Mouse (Mus musculus): ENCODE measurements around the gene Brsk1. TPM values are rescaled to one million over a fixed set of nuclear protein-coding genes. Genes with fewer than 3 reads are reported as not detected.

Gene Brsk1
- polyA plus RNA-seq, 1 experiment from 2014 or later, result 1.3 TPM

DNA sequence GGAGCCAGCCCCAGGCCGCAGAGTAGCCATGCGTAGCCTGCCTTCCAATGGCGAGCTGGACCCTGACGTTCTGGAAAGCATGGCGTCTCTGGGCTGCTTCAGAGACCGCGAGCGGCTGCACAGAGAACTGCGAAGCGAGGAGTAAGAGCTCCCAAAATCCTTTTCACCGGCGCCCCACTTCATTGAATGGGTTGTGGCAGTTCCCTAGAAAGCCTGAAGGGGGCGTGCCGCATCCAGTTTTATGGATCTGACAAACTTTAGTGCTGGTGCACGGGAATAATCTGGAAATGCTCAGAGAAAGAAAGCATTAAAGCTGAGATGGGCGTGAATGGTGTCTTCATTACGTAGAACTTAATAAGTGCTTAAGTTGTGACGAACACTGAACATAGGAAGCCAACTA, 14.7 kb downstream of the Brsk1 start:
- no peak overlapping the region for H3K4me3 ChIP-seq (replicated peaks)
- no peaks in the 10 kb centered on the region for H3K27me3 ChIP-seq (replicated peaks)
- no peak overlapping the region for H3K27ac ChIP-seq
- ATAC-seq (ENCODE audit: insufficient read depth, low FRiP score, low read depth), result no peak
- 0 out of 2 replicates have a peak overlapping the region, but pooled peaks have one; percentile 2 for H3K9ac ChIP-seq
- H3K36me3 ChIP-seq, result peaks cover 30% of the 10 kb centered on the region
- WGBS, result 42% methylated on average over 18 of the region's 18 CpGs
- no peaks in the 10 kb centered on the region for H3K4me1 ChIP-seq
- H3K4me2 ChIP-seq, result no peak overlapping the region
- no peaks in the 10 kb centered on the region for H3K9me3 ChIP-seq

- peaks cover 24% of the 10 kb centered on the region for H3K36me3 ChIP-seq
- WGBS, result 85% methylated on average over 3 of the region's 3 CpGs
- no peaks in the 10 kb centered on the region for H3K27me3 ChIP-seq (replicated peaks)
- H3K4me2 ChIP-seq, result no peak overlapping the region
- no peaks in the 10 kb centered on the region for H3K4me1 ChIP-seq
- no peak overlapping the region for H3K27ac ChIP-seq
- no peaks in the 10 kb centered on the region for H3K9me3 ChIP-seq
- ATAC-seq (ENCODE audit: insufficient read depth, low FRiP score, low read depth), result no peak
- H3K4me3 ChIP-seq (replicated peaks), result no peak overlapping the region
- H3K9ac ChIP-seq, result no peak overlapping the region
These were observed 22.2 kb downstream of the Brsk1 start for GRCm38 (mm10) chr7:4712594-4712993.

- H3K4me3 ChIP-seq (replicated peaks), result no peak overlapping the region
- 66% methylated on average over 6 of the region's 6 CpGs for WGBS
- H3K36me3 ChIP-seq, result peaks cover 11% of the 10 kb centered on the region
- H3K9ac ChIP-seq, result no peak overlapping the region
- no peak for ATAC-seq (ENCODE audit: insufficient read depth, low FRiP score, low read depth)
- no peak overlapping the region for H3K4me2 ChIP-seq
- no peak overlapping the region for H3K27ac ChIP-seq
- no peaks in the 10 kb centered on the region for H3K4me1 ChIP-seq
- H3K9me3 ChIP-seq, result no peaks in the 10 kb centered on the region
- H3K27me3 ChIP-seq (replicated peaks), result no peaks in the 10 kb centered on the region
These were observed 26.6 kb downstream of the Brsk1 start for GRCm38 (mm10) chr7:4716955-4717354.

DNA sequence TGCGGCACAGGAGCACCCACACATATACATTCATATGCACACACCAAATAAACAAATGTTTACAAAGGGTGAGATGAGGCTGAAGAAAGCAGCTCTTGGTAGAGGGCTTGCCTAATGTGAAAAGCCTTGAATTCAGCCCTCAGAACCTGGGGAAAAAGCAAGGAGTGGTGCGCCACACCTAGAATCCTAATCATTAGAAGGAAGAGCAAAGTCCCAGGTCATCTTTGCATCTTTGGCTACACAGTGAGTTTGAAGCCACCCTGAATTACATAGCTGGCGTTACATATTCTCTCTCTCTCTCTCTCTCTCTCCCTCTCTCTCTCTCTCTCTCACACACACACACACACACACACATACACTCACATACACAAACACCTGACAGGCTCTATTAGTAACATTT, 28.9 kb downstream of the Brsk1 start:
- peaks cover 5% of the 10 kb centered on the region for H3K36me3 ChIP-seq
- H3K9me3 ChIP-seq, result no peaks in the 10 kb centered on the region
- H3K27ac ChIP-seq, result no peak overlapping the region
- WGBS, result 86% methylated on average over 3 of the region's 3 CpGs
- no peak overlapping the region for H3K4me2 ChIP-seq
- H3K4me3 ChIP-seq (replicated peaks), result no peak overlapping the region
- H3K27me3 ChIP-seq (replicated peaks), result no peaks in the 10 kb centered on the region
- ATAC-seq (ENCODE audit: insufficient read depth, low FRiP score, low read depth), result no peak
- H3K9ac ChIP-seq, result no peak overlapping the region
- H3K4me1 ChIP-seq, result peaks cover 7% of the 10 kb centered on the region; the same call in 1 of the 2 replicates

DNA sequence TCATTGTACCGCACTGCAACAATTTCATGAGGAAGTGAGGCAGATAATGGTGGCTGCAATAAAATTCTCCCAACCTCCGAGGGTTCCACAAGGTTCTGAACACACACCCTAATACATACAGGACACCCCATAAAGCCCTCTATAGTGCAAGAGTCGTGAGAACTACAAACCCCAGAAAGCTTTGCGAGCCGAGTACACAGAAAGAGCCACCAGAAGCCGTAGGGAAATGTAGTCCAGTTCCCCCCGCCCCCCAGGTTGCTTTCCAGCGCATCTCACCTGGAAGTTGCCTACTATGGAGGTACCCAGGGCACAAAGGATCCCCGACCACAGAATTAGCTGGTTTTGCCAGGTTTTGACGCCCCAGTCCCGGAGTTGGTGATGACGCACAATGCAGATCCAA, 33.1 kb downstream of the Brsk1 start:
- peak overlapping the region; percentile 40 for H3K4me3 ChIP-seq (replicated peaks)
- 0 out of 2 replicates have a peak overlapping the region, but pooled peaks have one; percentile 82 for H3K27ac ChIP-seq
- H3K4me1 ChIP-seq, result peaks cover 10% of the 10 kb centered on the region; the same call in 1 of the 2 replicates
- no peak overlapping the region for H3K9ac ChIP-seq
- H3K4me2 ChIP-seq, result peak overlapping the region; percentile 59
- WGBS, result 32% methylated on average over 12 of the region's 12 CpGs
- no peaks in the 10 kb centered on the region for H3K9me3 ChIP-seq
- ATAC-seq (ENCODE audit: insufficient read depth, low FRiP score, low read depth), result peak; percentile 40; the same call in 1 of the 2 replicates
- H3K36me3 ChIP-seq, result no peaks in the 10 kb centered on the region
- H3K27me3 ChIP-seq (replicated peaks), result no peaks in the 10 kb centered on the region

DNA sequence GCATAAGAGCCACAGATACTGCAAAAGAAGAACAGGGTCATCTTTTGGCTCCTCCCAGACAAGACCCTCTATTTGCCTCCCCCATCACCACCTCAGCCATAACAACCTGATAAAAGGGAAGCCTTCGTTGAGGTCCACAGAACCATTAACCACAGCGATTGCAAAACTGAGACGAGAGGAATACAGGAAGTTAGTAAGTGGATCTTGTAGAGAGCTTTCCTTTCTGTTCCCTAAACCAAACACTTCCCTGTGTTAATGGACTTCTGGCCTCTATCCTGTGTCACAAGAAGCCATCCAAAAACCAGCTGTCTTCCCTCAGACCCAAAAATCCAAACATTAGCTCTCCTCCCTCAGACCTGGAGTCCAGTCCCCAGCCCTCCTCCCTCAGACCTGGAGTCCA, 34.0 kb downstream of the Brsk1 start:
- H3K36me3 ChIP-seq, result no peaks in the 10 kb centered on the region
- peaks cover 10% of the 10 kb centered on the region; the same call in 1 of the 2 replicates for H3K4me1 ChIP-seq
- peak overlapping the region; percentile 40 for H3K4me3 ChIP-seq (replicated peaks)
- no peaks in the 10 kb centered on the region for H3K27me3 ChIP-seq (replicated peaks)
- H3K4me2 ChIP-seq, result peak overlapping the region; percentile 59
- no peaks in the 10 kb centered on the region for H3K9me3 ChIP-seq
- ATAC-seq (ENCODE audit: insufficient read depth, low FRiP score, low read depth), result peak; percentile 47; the same call in 1 of the 2 replicates
- WGBS, result 31% methylated on average over 3 of the region's 3 CpGs
- peak overlapping the region; percentile 82 for H3K27ac ChIP-seq
- no peak overlapping the region for H3K9ac ChIP-seq

- no peak for ATAC-seq (ENCODE audit: insufficient read depth, low FRiP score, low read depth)
- Histone ChIP-seq H3K27ac (peak within 1 kb of the TSS; percentile 82), H3K27me3 (replicated peaks) (no peaks in the 10 kb centered on the region), H3K4me3 (replicated peaks) (peak within 1 kb of the TSS; percentile 40), H3K4me2 (peak within 1 kb of the TSS; percentile 59), H3K36me3 (no peaks in the 10 kb centered on the region), H3K4me1 (peaks cover 10% of the 10 kb centered on the region; the same call in 1 of the 2 replicates), H3K9me3 (no peaks in the 10 kb centered on the region), H3K9ac (no peak within 1 kb of the TSS)
- 66% methylated on average over 7 of the region's 7 CpGs for WGBS
These were observed 34.8 kb downstream of the Brsk1 start, which contains the start of gene Tmem150b for GRCm38 (mm10) chr7:4725169-4725568. Tmem150b (minus strand) TSS chr7:4725249.

DNA sequence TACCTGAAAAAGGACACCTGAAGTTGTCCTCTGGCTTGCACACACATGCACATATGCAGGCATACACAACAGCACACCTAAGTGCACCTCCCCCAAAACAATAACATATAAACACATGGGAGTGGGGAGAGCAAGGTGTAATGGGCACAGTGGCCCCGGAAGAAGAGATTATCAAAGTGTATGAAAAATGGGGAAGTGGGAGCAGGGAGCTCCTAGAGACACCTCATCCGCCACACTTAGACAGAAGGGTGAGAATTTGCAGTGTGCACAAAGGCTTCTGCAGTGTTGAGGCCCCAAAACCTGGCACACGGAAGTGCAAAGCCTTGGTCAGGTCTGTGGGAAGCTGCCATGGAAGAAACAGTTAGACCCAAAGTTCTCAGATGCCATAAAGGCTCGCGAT, 40.7 kb downstream of the Brsk1 start:
- H3K27me3 ChIP-seq (replicated peaks), result no peaks in the 10 kb centered on the region
- no peaks in the 10 kb centered on the region for H3K4me1 ChIP-seq
- H3K4me3 ChIP-seq (replicated peaks), result no peak overlapping the region
- H3K9me3 ChIP-seq, result no peaks in the 10 kb centered on the region
- 71% methylated on average over 5 of the region's 5 CpGs for WGBS
- no peak overlapping the region for H3K27ac ChIP-seq
- H3K4me2 ChIP-seq, result no peak overlapping the region
- H3K36me3 ChIP-seq, result no peaks in the 10 kb centered on the region
- H3K9ac ChIP-seq, result no peak overlapping the region
- ATAC-seq (ENCODE audit: insufficient read depth, low FRiP score, low read depth), result no peak

DNA sequence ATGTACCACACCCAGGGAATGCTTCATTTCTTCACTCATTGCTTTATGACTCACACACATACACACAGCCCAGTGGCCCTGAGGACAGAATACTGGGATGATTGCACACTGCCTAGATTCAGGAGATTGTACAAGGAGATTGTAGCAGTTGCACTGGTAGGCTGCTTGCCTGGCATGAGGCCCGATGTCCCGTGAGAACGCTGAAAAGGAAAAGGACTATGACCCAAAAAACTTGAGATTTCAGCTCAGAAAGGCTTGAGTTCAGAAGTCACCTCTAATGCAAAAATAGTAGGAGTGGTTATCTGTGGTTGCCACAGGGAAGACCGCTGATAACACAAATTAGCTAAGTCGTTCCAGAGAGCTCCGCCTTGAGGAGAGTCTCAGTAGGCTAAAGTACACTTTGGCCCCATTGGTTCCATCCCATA, 42.6 kb downstream of the Brsk1 start:
- WGBS, result 49% methylated on average over 6 of the region's 6 CpGs
- Histone ChIP-seq H3K4me3 (replicated peaks) (no peak overlapping the region), H3K27ac (no peak overlapping the region), H3K4me1 (no peaks in the 10 kb centered on the region), H3K9ac (no peak overlapping the region), H3K9me3 (no peaks in the 10 kb centered on the region), H3K4me2 (no peak overlapping the region), H3K36me3 (no peaks in the 10 kb centered on the region), H3K27me3 (replicated peaks) (no peaks in the 10 kb centered on the region)
- peak; percentile 70 for ATAC-seq (ENCODE audit: insufficient read depth, low FRiP score, low read depth)

GRCm38 (mm10) chr7:4739041-4739543, 48.7 kb downstream of the Brsk1 start:
- Histone ChIP-seq H3K27me3 (replicated peaks) (no peaks in the 10 kb centered on the region), H3K36me3 (no peaks in the 10 kb centered on the region), H3K4me2 (peak overlapping the region; percentile 56), H3K9me3 (no peaks in the 10 kb centered on the region), H3K4me3 (replicated peaks) (peak overlapping the region; percentile 34), H3K4me1 (peaks cover 29% of the 10 kb centered on the region), H3K9ac (no peak overlapping the region), H3K27ac (peak overlapping the region; percentile 71)
- ATAC-seq (ENCODE audit: insufficient read depth, low FRiP score, low read depth), result no peak
- WGBS, result 52% methylated on average over 10 of the region's 10 CpGs

- Histone ChIP-seq H3K36me3 (no peaks in the 10 kb centered on the region), H3K9ac (peak within 1 kb of the TSS; percentile 80), H3K27ac (peak within 1 kb of the TSS; percentile 87), H3K4me1 (peaks cover 29% of the 10 kb centered on the region), H3K4me2 (peak within 1 kb of the TSS; percentile 77), H3K9me3 (no peaks in the 10 kb centered on the region), H3K4me3 (replicated peaks) (peak within 1 kb of the TSS; percentile 75), H3K27me3 (replicated peaks) (no peaks in the 10 kb centered on the region)
- ATAC-seq (ENCODE audit: insufficient read depth, low FRiP score, low read depth), result peak; percentile 95
- WGBS, result under 1% methylated on average over 37 of the region's 44 CpGs
These were observed 49.3 kb downstream of the Brsk1 start, which contains the start of gene Kmt5c for GRCm38 (mm10) chr7:4739544-4740275. Kmt5c (plus strand) TSS chr7:4740115.

DNA sequence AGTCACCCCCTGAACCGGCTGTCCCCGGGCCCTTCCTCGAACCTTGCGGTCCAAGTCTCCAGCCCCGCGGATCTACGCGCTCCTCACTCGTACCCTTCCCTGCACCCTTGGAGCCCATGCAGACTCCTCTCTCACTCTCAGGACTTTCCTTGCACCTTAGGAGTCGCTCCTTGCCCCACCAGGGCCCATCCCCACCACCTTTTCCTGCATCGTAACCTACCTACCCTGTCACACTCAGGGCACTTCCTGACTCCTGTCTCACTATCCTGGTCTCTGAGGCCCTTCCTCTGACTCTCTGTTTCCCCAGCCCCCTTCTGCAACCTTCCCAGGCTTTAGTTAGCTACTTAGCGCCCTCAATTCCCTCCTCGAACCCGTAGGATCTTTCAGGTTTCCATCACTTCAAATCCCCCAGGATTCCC, 49.9 kb downstream of the Brsk1 start:
- WGBS, result 0% methylated on average over 14 of the region's 14 CpGs
- no peaks in the 10 kb centered on the region for H3K9me3 ChIP-seq
- no peaks in the 10 kb centered on the region for H3K36me3 ChIP-seq
- H3K27me3 ChIP-seq (replicated peaks), result no peaks in the 10 kb centered on the region
- peak overlapping the region; percentile 75 for H3K4me3 ChIP-seq (replicated peaks)
- H3K4me2 ChIP-seq, result peak overlapping the region; percentile 77
- H3K27ac ChIP-seq, result peak overlapping the region; percentile 87
- H3K9ac ChIP-seq, result peak overlapping the region; percentile 80
- no peak; the same call in 1 of the 2 replicates for ATAC-seq (ENCODE audit: insufficient read depth, low FRiP score, low read depth)
- peaks cover 29% of the 10 kb centered on the region for H3K4me1 ChIP-seq
